Mouse (Mus musculus) cerebellum, adult 11 months (tissue): ENCODE data around the gene Gm20388.

Experiments
- DNase-seq: peaks from one replicate; pipeline ENCODE4 v3.0.0; 2022

The Gm20388 gene

DNA sequence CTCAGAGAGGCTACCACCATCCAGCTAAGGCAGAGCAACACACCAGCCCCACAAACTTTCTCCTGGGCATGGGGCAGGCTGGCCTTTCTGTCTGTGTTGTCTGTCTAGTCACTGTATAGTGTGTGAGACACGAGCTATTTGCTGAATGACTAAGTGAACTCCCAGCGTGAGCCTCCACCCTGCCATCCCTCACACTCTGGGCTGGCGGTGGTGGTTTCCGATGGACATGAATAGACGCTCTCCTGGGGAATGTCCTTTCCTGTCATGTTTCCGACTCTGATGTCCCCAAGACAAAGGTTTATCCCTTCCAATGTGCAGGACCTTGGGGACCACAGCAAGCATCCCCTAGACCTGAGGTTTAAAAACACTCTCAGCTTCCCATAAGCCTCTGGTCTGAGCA is 1057.7 kb downstream of the Gm20388 start:
- DNase-seq = no peak

DNA sequence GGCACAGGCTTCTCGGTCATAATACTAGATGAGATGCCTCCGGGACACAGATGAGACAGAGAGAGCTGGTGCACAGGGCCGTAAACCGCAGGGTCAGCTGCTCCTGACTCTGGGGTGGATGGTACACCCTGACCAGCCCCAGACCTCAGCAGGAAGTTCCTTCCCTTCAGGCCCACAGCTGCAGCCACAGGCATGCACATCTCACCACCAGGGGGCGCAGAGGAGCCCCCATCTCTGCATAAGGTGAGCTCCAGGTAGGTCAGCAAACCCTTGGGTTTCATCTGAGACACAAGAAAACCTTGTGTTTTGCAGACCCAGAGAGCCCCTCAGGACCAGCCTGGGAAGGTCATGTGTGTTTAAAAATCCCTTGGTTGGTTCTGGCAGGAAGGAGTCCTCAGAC is 1059.7 kb downstream of the Gm20388 start:
- DNase-seq = no peak

GRCm38 (mm10) chr8:120971691-120972469 is 1061.2 kb downstream of the Gm20388 start:
- no peak for DNase-seq

GRCm38 (mm10) chr8:120973046-120973445 is 1062.4 kb downstream of the Gm20388 start:
- DNase-seq = no peak

GRCm38 (mm10) chr8:120977131-120977530 is 1066.5 kb downstream of the Gm20388 start:
- no peak for DNase-seq

GRCm38 (mm10) chr8:120979210-120979609 is 1068.6 kb downstream of the Gm20388 start:
- no peak for DNase-seq

DNA sequence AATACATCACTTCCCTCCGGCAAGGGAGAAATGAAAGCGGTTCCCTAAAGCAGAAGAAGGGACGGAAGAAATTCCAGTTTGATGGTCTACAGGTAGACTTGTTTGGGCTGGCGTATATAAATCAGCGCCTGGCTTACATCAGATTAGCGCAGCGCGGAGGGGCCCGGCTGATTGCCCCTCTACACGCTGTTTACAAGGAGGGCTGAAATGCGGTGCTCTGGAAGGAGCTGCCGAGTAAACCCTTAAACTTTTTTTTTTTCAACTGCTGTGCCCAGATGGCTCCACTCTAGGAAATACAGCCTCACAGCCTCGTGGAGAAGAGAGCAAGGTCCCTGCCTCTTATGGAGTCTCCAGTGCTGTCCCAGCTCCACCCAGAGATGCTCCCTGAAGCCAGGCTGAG is 1070.3 kb downstream of the Gm20388 start:
- DNase-seq = no peak

DNA sequence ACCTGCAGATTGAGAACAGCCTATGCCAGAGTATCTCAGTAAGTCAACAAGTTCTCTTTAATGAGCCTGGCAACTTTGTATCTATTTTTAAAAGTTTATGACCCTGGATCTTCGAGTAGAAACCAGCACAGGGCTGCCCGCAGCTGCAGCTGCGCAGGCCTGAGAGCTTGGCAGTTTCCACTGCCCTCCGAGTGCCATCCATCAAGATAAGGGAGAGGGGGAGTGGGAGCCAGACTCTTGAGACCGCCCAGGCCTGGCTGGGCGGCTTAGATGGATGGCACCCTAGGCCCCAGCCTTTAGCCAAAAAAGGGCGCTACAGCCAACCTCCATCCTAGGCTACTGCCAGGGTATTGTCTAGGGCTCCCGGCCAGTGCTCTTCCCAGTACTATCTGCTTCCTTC is 1074.2 kb downstream of the Gm20388 start:
- no peak for DNase-seq

GRCm38 (mm10) chr8:120986022-120986421 is 1075.4 kb downstream of the Gm20388 start:
- no peak for DNase-seq

DNA sequence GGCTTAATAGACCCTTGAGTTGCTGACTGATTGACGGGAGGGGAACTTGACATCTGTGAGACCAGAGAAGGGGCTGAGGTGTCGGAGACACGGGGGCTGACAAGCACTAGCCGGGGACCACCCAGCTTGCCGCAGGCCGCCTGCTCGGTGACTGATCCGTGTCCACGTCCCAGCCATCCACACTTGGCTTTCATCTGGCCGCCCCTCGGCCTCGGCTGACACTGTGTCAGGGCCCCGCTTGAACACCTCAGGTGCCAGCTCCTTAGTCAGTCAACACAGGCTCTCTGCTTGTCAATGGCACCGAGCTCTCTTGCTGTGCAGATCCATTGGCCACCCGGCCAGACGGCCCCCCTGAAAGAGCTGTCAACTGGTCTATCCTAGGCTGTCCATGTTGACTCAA is 1083.1 kb downstream of the Gm20388 start:
- no peak for DNase-seq

GRCm38 (mm10) chr8:120995424-120995823 is 1084.8 kb downstream of the Gm20388 start:
- DNase-seq = no peak

GRCm38 (mm10) chr8:120996905-120997581 is 1086.4 kb downstream of the Gm20388 start:
- DNase-seq = no peak

DNA sequence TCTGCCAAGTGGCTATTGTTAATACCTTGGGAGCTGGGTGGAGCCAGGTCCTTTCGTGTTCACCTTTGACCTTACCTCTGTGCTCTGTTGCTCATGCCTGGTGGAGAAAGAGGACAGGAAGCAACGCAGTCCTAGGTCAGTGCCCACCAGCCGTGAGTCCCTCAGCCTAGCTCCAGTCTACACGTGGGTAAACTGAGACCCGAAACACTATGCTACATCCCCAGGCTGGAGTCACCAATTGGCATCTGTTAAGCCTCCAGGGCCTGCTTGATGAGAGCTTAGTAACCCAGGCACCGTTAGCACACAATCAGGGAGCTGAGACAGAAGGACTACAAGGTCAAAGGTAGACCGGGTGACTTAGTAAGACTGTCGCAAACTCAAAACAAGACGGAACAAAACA is 1087.3 kb downstream of the Gm20388 start:
- DNase-seq = no peak

- DNase-seq = no peak
These were observed 1088.3 kb downstream of the Gm20388 start for GRCm38 (mm10) chr8:120998966-120999365.

- DNase-seq = no peak
These were observed 1091.3 kb downstream of the Gm20388 start for GRCm38 (mm10) chr8:121001951-121002350.

DNA sequence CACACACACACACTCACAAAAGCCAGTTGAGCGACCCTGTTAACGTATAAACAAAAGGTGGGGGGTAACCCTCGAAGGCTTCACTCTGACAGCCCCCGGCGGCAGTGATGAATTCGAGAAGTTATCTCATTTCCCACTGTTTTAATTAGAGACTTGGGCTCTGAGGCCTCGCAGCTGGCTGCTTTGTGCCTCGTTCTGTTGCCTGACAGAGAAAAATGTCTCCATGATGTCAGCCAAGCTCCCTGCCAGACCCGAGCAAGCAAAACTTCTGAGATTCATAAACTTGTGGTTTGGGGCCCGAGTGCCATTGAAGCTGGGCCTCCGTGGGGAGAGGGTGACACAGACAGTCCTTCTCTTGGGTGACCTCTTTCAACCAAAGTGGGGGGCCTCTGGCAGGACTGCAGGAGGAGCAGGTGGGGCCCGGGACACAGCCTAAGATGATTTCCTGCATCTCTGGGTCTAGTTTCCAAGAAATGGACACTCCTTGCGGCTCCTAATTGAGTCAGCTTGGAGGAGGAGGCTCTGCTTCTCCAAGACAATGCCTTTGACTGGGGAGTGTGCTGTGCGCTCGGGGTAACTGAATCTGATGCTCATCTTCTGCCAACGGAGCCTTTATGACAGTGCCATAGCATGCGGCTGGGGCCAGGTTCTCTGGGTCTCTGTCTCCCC is 1092.4 kb downstream of the Gm20388 start:
- DNase-seq = no peak

DNA sequence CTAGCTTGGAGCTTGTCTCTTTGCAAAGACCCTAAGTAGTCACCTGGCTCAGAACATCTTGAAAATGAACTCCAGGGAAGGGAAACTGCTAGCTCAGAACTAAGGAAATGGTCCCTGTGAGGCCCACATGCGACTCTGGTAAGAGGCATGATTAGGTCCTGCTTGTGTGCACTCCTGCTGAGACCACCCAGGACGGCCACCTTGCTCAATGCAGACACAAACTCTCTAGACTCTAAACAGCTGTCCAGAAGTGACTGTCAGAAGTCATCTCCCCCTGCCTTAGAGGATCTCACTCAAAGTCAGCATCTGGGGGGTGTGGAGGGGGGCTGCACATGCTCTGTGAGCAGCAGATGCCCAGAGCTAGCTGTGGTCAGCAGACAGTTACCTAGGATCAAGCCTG is 1093.0 kb downstream of the Gm20388 start:
- DNase-seq = no peak

GRCm38 (mm10) chr8:121013318-121013717 is 1102.7 kb downstream of the Gm20388 start:
- no peak for DNase-seq

- DNase-seq = no peak
These were observed 1106.0 kb downstream of the Gm20388 start for GRCm38 (mm10) chr8:121016621-121017020.

DNA sequence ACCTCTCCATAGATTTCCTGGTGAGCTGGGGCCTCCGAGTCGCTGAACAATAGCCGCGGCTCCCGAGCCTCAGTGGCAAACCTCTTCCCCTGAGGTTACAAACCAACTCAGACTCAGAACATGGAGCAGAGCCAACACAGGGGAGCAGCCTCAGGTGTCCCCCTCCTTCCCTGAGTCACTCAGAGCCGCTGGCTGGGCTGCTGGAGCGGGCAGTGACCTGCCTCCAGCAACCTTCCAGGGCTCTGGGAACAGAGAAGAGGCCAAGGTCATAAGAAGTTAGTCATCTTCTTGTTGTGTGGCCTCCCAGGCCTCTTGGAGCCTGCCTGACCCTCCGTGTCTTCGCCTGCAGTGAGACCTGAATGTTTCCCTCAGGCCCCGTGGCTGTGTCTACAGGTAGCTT is 1107.6 kb downstream of the Gm20388 start:
- DNase-seq = no peak

DNA sequence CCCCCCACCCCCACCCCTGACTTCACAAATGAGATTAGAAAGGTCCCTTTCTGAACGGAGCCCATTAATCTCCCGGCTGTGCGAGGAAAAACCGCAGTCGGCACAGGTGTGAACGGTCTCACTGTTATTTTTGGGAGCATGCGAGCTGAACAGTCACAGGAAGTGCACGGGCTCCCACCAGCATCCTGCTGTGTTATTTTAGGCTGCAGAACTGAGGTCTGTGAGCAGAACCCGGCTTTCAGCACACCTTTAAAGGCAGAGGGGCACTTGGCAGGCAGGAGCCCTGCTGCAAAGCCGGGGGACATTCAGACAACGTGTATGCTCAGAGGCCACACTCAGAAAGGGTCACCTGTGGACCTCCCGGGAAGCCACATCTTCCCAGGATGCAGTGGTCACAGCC is 1110.8 kb downstream of the Gm20388 start:
- no peak for DNase-seq

GRCm38 (mm10) chr8:121023003-121023402 is 1112.4 kb downstream of the Gm20388 start:
- DNase-seq = no peak

GRCm38 (mm10) chr8:121023736-121024135 is 1113.1 kb downstream of the Gm20388 start:
- DNase-seq = no peak

- DNase-seq = no peak
These were observed 1114.8 kb downstream of the Gm20388 start for GRCm38 (mm10) chr8:121025486-121025885.
